Mouse (Mus musculus) midbrain, embryonic 14.5 days (tissue): ENCODE measurements at regions not wholly inside any gene's neighbourhood (a gene's known extent, or its start where the extent isn't known, plus 50 kb on each side); places are given as distances from the start of the nearest gene placed in this dataset.

ENCODE experiments used
- ATAC-seq: fragments of 200-750 bp; cut with Nextera tagmentation; 2 replicates; pipeline ENCODE4 v1.8.0; 2017; ENCODE audit warnings: moderate number of reproducible peaks, moderate library complexity; ENCODE audit not compliant: low FRiP score, low TSS enrichment
- DNase-seq: peaks from one replicate; pipeline ENCODE4 v3.0.0-alpha.2; 2015
- H3K27ac ChIP-seq: fragments of 300-500 bp; sonication (generic); replicated peaks from 2 replicates; pipeline ENCODE4 v1.5.1; 2014; ENCODE audit warnings: mild to moderate bottlenecking, low read depth, low read length, moderate library complexity
- H3K27me3 ChIP-seq: fragments of 300-500 bp; sonication (generic); 2 replicates; pipeline ENCODE4 v1.6.1; 2014; ENCODE audit warnings: low read length, control low read depth, mixed read lengths; ENCODE audit not compliant: control insufficient read depth, insufficient read depth
- H3K36me3 ChIP-seq: fragments of 300-500 bp; sonication (generic); 2 replicates; pipeline ENCODE4 v1.6.1; 2014; ENCODE audit warnings: low read length, control low read depth; ENCODE audit not compliant: control insufficient read depth, insufficient read depth
- H3K4me1 ChIP-seq: fragments of 300-500 bp; sonication (generic); 2 replicates; pipeline ENCODE4 v1.6.1; 2014; ENCODE audit warnings: mild to moderate bottlenecking, antibody characterized with exemption, low read length, control low read depth; ENCODE audit not compliant: control insufficient read depth, insufficient read depth
- H3K4me2 ChIP-seq: fragments of 300-500 bp; sonication (generic); 2 replicates; pipeline ENCODE4 v1.6.1; 2014; ENCODE audit warnings: mild to moderate bottlenecking, low read length, moderate library complexity
- H3K4me3 ChIP-seq: fragments of 300-500 bp; sonication (generic); replicated peaks from 2 replicates; pipeline ENCODE4 v1.5.1; 2014; ENCODE audit warnings: low read depth, low read length
- H3K9ac ChIP-seq: fragments of 300-500 bp; sonication (generic); replicated peaks from 2 replicates; pipeline ENCODE4 v1.6.1; 2014; ENCODE audit warnings: mild to moderate bottlenecking, low read length, moderate library complexity
- H3K9me3 ChIP-seq: fragments of 300-500 bp; sonication (generic); 2 replicates; pipeline ENCODE4 v1.6.1; 2016; ENCODE audit warnings: low read length, control low read depth, mixed read lengths; ENCODE audit not compliant: control insufficient read depth
- WGBS: fragments of 180-500 bp; shearing (Covaris S2); extraction: QIAGEN DNeasy Blood & Tissue Kit; methylation state at CpG from one replicate; pipeline ENCODE4 v1.1.7; 2014; 5-methylcytosine and 5-hydroxymethylcytosine counted together

DNA sequence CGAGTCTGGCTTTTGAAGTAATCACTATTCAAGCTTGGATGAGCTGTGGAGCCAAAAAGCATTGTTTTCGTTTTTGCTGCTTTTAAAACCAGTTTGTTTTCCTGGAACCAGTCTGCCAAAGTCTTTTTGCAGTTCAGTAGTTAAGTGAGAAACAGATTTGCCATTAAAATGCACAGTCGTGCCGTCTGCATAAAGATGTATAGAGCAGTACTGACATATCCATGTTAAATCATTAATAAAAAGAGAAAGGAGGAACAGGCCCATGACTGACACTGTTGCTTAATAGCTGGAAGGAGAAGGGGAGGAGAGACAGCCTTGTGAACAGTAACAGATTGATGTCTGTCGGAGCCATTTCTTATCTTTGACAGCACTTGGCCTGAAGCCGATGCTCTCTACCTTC is 292.3 kb downstream of the Hsfy2 start:
- H3K9ac ChIP-seq = no peak overlapping the region
- H3K27ac ChIP-seq = no peak overlapping the region
- H3K36me3 ChIP-seq = no peaks in the 10 kb centered on the region
- no peak overlapping the region for H3K4me2 ChIP-seq
- WGBS = 60% methylated on average over 6 of the region's 6 CpGs
- no peaks in the 10 kb centered on the region for H3K4me1 ChIP-seq
- H3K27me3 ChIP-seq = no peaks in the 10 kb centered on the region
- DNase-seq (peak; percentile 3), ATAC-seq (no peak)
- no peak overlapping the region for H3K4me3 ChIP-seq
- H3K9me3 ChIP-seq = no peaks in the 10 kb centered on the region

GRCm38 (mm10) chr1:56327381-56327780 is 309.9 kb downstream of the Hsfy2 start:
- 87% methylated on average over 5 of the region's 5 CpGs for WGBS
- ATAC-seq = no peak
- no peaks in the 10 kb centered on the region for H3K9me3 ChIP-seq

GRCm38 (mm10) chr1:56308586-56308985 is 328.6 kb downstream of the Hsfy2 start:
- Histone ChIP-seq H3K27me3 (no peaks in the 10 kb centered on the region), H3K9me3 (no peaks in the 10 kb centered on the region), H3K36me3 (no peaks in the 10 kb centered on the region), H3K9ac (no peak overlapping the region), H3K27ac (no peak overlapping the region), H3K4me3 (no peak overlapping the region), H3K4me2 (no peak overlapping the region), H3K4me1 (no peaks in the 10 kb centered on the region)
- no peak for ATAC-seq
- DNase-seq = no peak
- 87% methylated on average over 3 of the region's 3 CpGs for WGBS

More at GRCm38 (mm10) chr1:56327381-56327780, 309.9 kb downstream of the Hsfy2 start:
- Histone ChIP-seq H3K36me3 (no peaks in the 10 kb centered on the region), H3K4me3 (no peak overlapping the region), H3K27ac (no peak overlapping the region), H3K9ac (no peak overlapping the region), H3K27me3 (no peaks in the 10 kb centered on the region), H3K4me2 (no peak overlapping the region), H3K4me1 (no peaks in the 10 kb centered on the region)
- DNase-seq = no peak

DNA sequence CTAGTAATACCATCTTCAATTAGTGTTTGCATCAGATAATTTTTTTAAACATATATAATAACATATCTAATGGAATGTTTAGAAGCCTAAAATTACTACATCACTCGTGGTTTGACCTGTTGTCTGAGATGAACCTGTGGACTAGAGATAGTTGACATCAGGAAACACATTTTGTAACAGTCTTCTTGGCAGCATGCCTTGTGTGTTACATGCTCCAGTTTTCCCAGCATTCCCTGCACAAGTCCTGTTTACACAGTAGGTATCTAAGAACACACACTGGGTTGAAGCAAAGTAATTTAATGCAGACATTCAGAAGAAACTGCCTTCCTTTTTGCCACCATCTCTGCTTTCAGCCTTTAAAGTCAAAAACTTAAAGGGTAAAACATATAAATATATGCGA is 342.8 kb downstream of the Hsfy2 start:
- ATAC-seq = no peak
- Histone ChIP-seq H3K4me1 (no peaks in the 10 kb centered on the region), H3K36me3 (no peaks in the 10 kb centered on the region), H3K27ac (no peak overlapping the region), H3K27me3 (no peaks in the 10 kb centered on the region), H3K4me3 (no peak overlapping the region), H3K4me2 (no peak overlapping the region), H3K9me3 (no peaks in the 10 kb centered on the region), H3K9ac (no peak overlapping the region)
- no peak for DNase-seq
- 75% methylated on average over 2 of the region's 2 CpGs for WGBS

DNA sequence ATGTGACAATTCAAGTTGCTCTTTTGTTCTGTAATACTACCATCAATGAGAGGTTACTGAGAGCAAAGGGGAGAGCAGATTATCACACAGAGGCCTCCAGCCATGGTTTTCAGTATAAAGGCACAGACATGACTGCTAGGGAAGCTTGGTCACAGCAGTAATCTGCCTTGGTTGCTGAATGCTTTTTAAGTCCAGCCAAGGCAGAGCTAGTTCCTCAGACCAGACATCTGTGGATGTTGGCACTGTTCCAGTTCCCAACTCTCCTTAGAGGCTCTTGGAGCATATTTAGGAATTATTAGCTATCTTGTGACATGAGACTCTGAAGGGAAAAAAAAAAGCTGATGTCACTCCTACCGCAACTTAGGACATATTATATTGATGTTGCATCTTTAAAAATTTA is 347.5 kb downstream of the Hsfy2 start:
- no peaks in the 10 kb centered on the region for H3K9me3 ChIP-seq
- H3K4me1 ChIP-seq = no peaks in the 10 kb centered on the region
- H3K27me3 ChIP-seq = no peaks in the 10 kb centered on the region
- no peak overlapping the region for H3K4me3 ChIP-seq
- H3K9ac ChIP-seq = no peak overlapping the region
- ATAC-seq (no peak; the same call in 1 of the 2 replicates), DNase-seq (peak; percentile 68)
- WGBS = 78% methylated on average over 1 of the region's 1 CpGs
- no peak overlapping the region for H3K4me2 ChIP-seq
- H3K36me3 ChIP-seq = no peaks in the 10 kb centered on the region
- no peak overlapping the region for H3K27ac ChIP-seq

- H3K27me3 ChIP-seq = no peaks in the 10 kb centered on the region
- no peaks in the 10 kb centered on the region for H3K4me1 ChIP-seq
- H3K36me3 ChIP-seq = no peaks in the 10 kb centered on the region
- 78% methylated on average over 12 of the region's 12 CpGs for WGBS
- no peak for ATAC-seq
- no peaks in the 10 kb centered on the region for H3K9me3 ChIP-seq
- no peak overlapping the region for H3K27ac ChIP-seq
- no peak overlapping the region for H3K4me2 ChIP-seq
- H3K4me3 ChIP-seq = no peak overlapping the region
- DNase-seq = no peak
- H3K9ac ChIP-seq = no peak overlapping the region
Measured at GRCm38 (mm10) chr1:56286386-56287045, 350.7 kb downstream of the Hsfy2 start.

- Histone ChIP-seq H3K9ac (no peak overlapping the region), H3K4me1 (no peaks in the 10 kb centered on the region), H3K4me2 (no peak overlapping the region), H3K27ac (no peak overlapping the region), H3K9me3 (no peaks in the 10 kb centered on the region; the same call in 1 of the 2 replicates), H3K36me3 (no peaks in the 10 kb centered on the region), H3K4me3 (no peak overlapping the region), H3K27me3 (no peaks in the 10 kb centered on the region)
- DNase-seq (no peak), ATAC-seq (no peak)
- WGBS = 69% methylated on average over 2 of the region's 2 CpGs
Measured at GRCm38 (mm10) chr1:56261708-56262107, 375.5 kb downstream of the Hsfy2 start.

DNA sequence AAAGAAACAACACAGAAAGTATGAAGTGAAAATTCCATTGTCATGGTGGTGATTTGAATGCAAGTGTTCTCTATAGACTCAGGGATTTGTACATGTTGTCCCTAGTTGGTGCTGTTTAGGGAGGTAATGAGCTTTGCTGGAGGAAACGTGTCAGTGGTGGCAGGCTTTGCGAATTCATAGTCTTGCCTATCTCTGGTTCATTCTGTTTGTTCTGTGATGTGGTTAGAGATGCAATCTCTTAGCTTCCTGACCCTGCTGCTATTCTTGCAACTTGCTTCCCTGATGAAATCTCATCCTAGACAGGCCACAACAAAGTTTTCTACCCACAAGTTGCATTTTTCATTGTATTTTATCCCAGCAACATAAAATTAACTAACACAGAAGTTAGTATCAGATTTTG is 376.5 kb downstream of the Hsfy2 start:
- ATAC-seq (no peak), DNase-seq (no peak)
- WGBS = 78% methylated on average over 2 of the region's 2 CpGs

GRCm38 (mm10) chr1:56256839-56257490 is 380.3 kb downstream of the Hsfy2 start:
- Histone ChIP-seq H3K9me3 (no peaks in the 10 kb centered on the region), H3K4me1 (no peaks in the 10 kb centered on the region), H3K27me3 (no peaks in the 10 kb centered on the region), H3K4me3 (no peak overlapping the region), H3K27ac (no peak overlapping the region), H3K4me2 (no peak overlapping the region), H3K36me3 (no peaks in the 10 kb centered on the region), H3K9ac (no peak overlapping the region)
- DNase-seq = no peak
- WGBS = 82% methylated on average over 5 of the region's 5 CpGs
- ATAC-seq = no peak

More for the DNA sequence above, 376.5 kb downstream of the Hsfy2 start:
- Histone ChIP-seq H3K4me1 (no peaks in the 10 kb centered on the region), H3K9ac (no peak overlapping the region), H3K4me3 (no peak overlapping the region), H3K36me3 (no peaks in the 10 kb centered on the region), H3K4me2 (no peak overlapping the region), H3K27ac (no peak overlapping the region), H3K27me3 (no peaks in the 10 kb centered on the region), H3K9me3 (no peaks in the 10 kb centered on the region; the same call in 1 of the 2 replicates)
